Mouse (Mus musculus): ENCODE measurements at regions not wholly inside any gene's neighbourhood (a gene's known extent, or its start where the extent isn't known, plus 50 kb on each side); places are given as distances from the start of the nearest gene placed in this dataset.

GRCm38 (mm10) chr2:30659836-30660612, 65.2 kb downstream of the Cstad start:
- Histone ChIP-seq H3K4me3 (replicated peaks in 1 of 3; ENCODE audit: low read depth in 2 of 3, low read length in 2 of 3, poor library complexity in 1 of 3) (no peak overlapping the region), H3K36me3 (replicated peaks in 1 of 2; ENCODE audit: control insufficient read depth in 1 of 2, insufficient read depth in 1 of 2, low read length in 1 of 2) (no peaks in the 10 kb centered on the region), H3K9ac (ENCODE audit: insufficient read depth, low read depth) (no peak overlapping the region), H3K27me3 (replicated peaks) (no peaks in the 10 kb centered on the region), H3K79me2 (replicated peaks; ENCODE audit: control insufficient read depth, extremely low read depth, insufficient read depth, poor library complexity, severe bottlenecking) (no peaks in the 10 kb centered on the region), H3K4me2 (ENCODE audit: insufficient read depth, low read depth, poor library complexity, severe bottlenecking) (no peak overlapping the region), H3K27ac (ENCODE audit: insufficient read depth, low read depth) (no peak overlapping the region), H3K4me1 (ENCODE audit: control insufficient read depth in 1 of 2, insufficient read depth in 2 of 2) (peaks cover 21 to 48% of the 10 kb centered on the region in 2 experiments), H3K9me3 (replicated peaks; ENCODE audit: low read length) (no peaks in the 10 kb centered on the region)
- no peak for DNase-seq (ENCODE audit: extremely low read depth)
- TF ChIP-seq PAX5 (IDR thresholded peaks at IDR 0.05; ENCODE audit: low read length): no peak
- no peak for TF ChIP-seq MAFK (IDR thresholded peaks at IDR 0.05; ENCODE audit: insufficient replicate concordance, low read length)
- TF ChIP-seq CHD1 (IDR thresholded peaks at IDR 0.05; ENCODE audit: low read depth, low read length): no peak
- TF ChIP-seq CTCF (conservative IDR thresholded peaks at IDR 0.05 in 1 of 2, IDR thresholded peaks at IDR 0.05 in 1 of 2; ENCODE audit: low read depth in 2 of 2, low read length in 2 of 2): no peak
- no peak for TF ChIP-seq ZC3H11A (IDR thresholded peaks at IDR 0.05; ENCODE audit: low read depth, low read length)
- TF ChIP-seq MXI1 (IDR thresholded peaks at IDR 0.05; ENCODE audit: low read depth, low read length): no peak
- dilution Hi-C loops (cut with MboI; ENCODE audit: extremely low pct_ligation_motif_present, extremely low pct_unique_long_range_greater_than_20kb, low sequenced_read_pairs): no loop called here
- in situ Hi-C loops (cut with MboI; ENCODE audit: low pct_ligation_motif_present, low pct_unique_long_range_greater_than_20kb, low sequenced_read_pairs): no loop called here

GRCm38 (mm10) chr2:30658844-30659555, 64.2 kb downstream of the Cstad start:
- H3K27ac ChIP-seq (ENCODE audit: insufficient read depth, low read depth): peak overlapping the region; percentile 26
- H3K4me1 ChIP-seq (ENCODE audit: control insufficient read depth in 1 of 2, insufficient read depth in 2 of 2): peaks cover 21 to 48% of the 10 kb centered on the region in 2 experiments
- H3K27me3 ChIP-seq (replicated peaks): no peaks in the 10 kb centered on the region
- no peaks in the 10 kb centered on the region for H3K36me3 ChIP-seq (replicated peaks in 1 of 2; ENCODE audit: control insufficient read depth in 1 of 2, insufficient read depth in 1 of 2, low read length in 1 of 2)
- no peak for DNase-seq (ENCODE audit: extremely low read depth)
- H3K4me3 ChIP-seq (replicated peaks in 1 of 3; ENCODE audit: low read depth in 2 of 3, low read length in 2 of 3, poor library complexity in 1 of 3): peak overlapping the region; percentile 27 to 54 (median 28)
- H3K9me3 ChIP-seq (replicated peaks; ENCODE audit: low read length): peaks cover 2% of the 10 kb centered on the region
- in situ Hi-C loops (cut with MboI; ENCODE audit: low pct_ligation_motif_present, low pct_unique_long_range_greater_than_20kb, low sequenced_read_pairs): no loop called here
- peak overlapping the region; percentile 35 for H3K4me2 ChIP-seq (ENCODE audit: insufficient read depth, low read depth, poor library complexity, severe bottlenecking)
- TF ChIP-seq UBTF (IDR thresholded peaks at IDR 0.05; ENCODE audit: low read depth, low read length) (no peak), ZKSCAN1 (IDR thresholded peaks at IDR 0.05; ENCODE audit: borderline replicate concordance, low read depth, low read length) (no peak), ZMIZ1 (IDR thresholded peaks at IDR 0.05; ENCODE audit: low read depth, low read length) (0 out of 2 replicates have a peak, but pooled peaks have one; percentile 2), MAX (IDR thresholded peaks at IDR 0.05; ENCODE audit: low read length) (peak; percentile 65; the same call in 1 of the 2 replicates), ELF1 (IDR thresholded peaks at IDR 0.05; ENCODE audit: low read depth, low read length) (no peak), EP300 (IDR thresholded peaks at IDR 0.05; ENCODE audit: low read length) (no peak), SIN3A (IDR thresholded peaks at IDR 0.05; ENCODE audit: low read length) (0 out of 2 replicates have a peak, but pooled peaks have one; percentile 23)
- dilution Hi-C loops (cut with MboI; ENCODE audit: extremely low pct_ligation_motif_present, extremely low pct_unique_long_range_greater_than_20kb, low sequenced_read_pairs): no loop called here
- H3K79me2 ChIP-seq (replicated peaks; ENCODE audit: control insufficient read depth, extremely low read depth, insufficient read depth, poor library complexity, severe bottlenecking): no peaks in the 10 kb centered on the region
- H3K9ac ChIP-seq (ENCODE audit: insufficient read depth, low read depth): peak overlapping the region; percentile 37

Measured in CH12.LX (cell line).